Mouse (Mus musculus) thymus, postnatal 4 days (tissue): ENCODE data around the gene Spag16.
A peak's percentile ranks its signal among the peaks of the same experiment; 100 is the strongest.

Experiments used
- DNase-seq: peaks from one replicate; pipeline ENCODE4 v3.0.0; 2021

The Spag16 gene

GRCm38 (mm10) chr1:70116212-70116982, 289.6 kb downstream of the Spag16 start:
- no peak for DNase-seq

GRCm38 (mm10) chr1:70128035-70128434, 301.3 kb downstream of the Spag16 start:
- peak; percentile 45 for DNase-seq

DNA sequence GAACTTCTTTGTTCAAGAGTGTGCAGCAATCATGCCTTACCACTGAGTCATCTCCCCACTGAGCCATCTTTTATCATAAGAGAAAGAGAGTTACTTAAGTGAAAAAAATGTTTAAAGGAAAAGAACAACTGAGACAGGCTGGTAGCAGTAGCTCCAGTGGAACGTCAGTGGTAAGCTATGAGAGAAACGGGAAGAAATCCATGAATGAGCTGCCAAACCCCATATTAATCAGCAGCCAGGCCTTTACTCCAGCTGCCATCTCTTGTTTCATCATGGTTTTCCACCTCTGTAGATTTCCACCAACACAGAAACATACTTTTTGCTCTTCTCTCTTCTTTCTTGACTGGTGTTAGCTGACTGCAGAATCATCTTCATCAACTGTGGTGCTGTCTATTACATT, 308.8 kb downstream of the Spag16 start:
- DNase-seq: no peak

DNA sequence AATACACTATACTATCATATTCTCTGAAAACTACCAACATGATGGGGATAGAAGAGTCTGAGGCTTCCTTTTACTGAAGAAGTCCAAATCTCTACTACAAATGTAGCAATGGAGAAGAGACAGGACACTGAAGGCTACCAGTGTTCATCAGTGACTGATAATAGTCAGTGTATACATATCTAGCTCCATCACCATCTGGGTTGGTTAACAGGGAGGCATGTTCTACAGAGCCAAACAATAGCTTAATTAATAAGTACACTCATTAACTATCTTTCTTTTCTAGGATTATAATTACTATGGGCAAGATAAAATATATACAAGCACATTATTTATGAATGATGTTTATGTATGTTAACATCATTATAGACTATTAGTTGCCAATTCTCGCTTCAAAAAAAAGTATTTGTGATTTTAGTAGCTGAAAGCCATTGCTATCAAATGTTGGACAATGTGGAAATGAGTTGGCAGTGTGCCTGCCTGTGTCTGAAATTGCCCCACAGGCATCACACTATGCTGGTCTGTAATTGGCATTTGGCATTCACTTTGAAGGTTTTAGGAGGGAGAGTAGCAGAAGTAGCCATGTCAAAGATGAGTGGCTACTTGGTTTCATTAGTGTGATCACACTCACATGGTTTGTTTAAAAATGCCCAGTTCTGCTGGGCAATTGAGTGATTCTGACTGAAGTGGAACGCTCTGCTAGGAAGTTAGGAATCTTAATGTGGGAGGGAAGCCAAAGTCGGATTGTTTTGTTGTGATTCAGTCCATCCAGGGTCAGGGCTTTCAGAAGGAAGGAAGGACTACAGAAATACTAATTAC, 338.8 kb downstream of the Spag16 start:
- no peak for DNase-seq

- DNase-seq: no peak
Observed at GRCm38 (mm10) chr1:70180123-70180741, 353.5 kb downstream of the Spag16 start.

- DNase-seq: no peak
Observed at GRCm38 (mm10) chr1:70264815-70265214, 438.0 kb downstream of the Spag16 start.

DNA sequence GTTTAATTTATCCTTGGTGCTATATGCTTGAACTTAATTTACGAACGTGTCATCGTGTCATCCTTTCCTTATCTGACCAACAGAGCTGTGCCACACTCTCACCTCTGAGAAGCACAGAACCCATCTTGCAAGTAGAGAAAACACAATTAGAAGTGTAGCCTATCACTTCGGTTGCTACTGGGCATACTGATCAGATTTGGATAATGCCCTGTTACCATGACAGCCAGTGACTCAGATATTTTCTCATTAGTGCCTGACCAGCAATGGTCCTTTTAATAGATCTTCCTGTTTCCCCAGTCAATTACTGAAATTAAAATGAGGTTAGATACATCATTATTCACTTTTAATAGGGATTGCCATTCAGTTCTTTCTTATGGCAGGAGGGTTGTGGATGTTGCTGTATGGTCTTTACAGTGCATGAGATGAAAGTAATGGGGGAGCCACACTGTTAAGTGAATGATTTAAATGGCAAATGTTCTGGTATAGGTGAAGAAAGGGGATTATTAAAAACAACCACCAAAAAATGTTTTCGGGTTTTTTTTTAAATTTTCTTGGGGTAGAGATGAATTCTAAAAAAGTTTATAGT, 439.2 kb downstream of the Spag16 start:
- DNase-seq: no peak

GRCm38 (mm10) chr1:70270139-70270538, 443.4 kb downstream of the Spag16 start:
- peak; percentile 15 for DNase-seq

DNA sequence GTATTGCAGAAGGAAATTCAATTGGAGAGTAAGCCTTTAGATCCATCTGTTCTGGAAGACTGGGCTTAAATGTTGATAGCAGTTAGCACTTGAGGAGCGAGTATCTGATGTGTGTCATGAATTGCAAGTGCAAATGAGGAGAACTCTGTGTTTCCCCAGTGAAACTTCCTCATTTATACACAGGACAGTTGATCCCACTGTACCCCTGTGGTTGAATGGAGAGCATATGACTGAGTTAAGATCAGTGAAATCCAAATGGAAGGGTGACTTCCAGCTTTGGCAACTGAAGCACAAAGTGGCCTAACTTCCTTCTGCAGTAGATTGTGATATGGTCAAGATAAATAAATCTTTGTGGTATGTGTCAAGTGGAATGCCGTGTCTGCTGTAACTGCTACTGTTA, 446.0 kb downstream of the Spag16 start:
- no peak for DNase-seq

DNA sequence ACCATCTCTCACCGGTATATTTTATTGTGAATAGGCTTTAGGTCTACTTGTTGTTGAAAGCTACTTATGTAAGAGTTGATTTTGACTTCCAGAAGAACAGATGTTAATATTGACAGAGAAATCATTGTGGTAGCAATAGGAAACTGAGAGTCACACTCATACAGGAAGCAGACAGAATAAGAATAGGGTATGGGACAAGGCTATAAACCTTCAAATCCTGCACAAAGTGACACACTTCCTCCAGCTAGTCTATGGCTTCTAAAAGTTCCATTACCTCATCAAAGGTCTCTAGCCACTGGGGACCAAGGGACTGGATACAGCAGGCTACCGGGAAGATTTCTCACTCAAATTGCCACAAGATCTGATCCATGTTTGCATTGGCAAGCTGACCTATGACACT, 452.5 kb downstream of the Spag16 start:
- no peak for DNase-seq

- no peak for DNase-seq
Observed at GRCm38 (mm10) chr1:70283388-70283787, 456.6 kb downstream of the Spag16 start.

GRCm38 (mm10) chr1:70284140-70284539, 457.4 kb downstream of the Spag16 start:
- DNase-seq: no peak

GRCm38 (mm10) chr1:70316128-70316765, 489.5 kb downstream of the Spag16 start:
- no peak for DNase-seq

GRCm38 (mm10) chr1:70320951-70321350, 494.2 kb downstream of the Spag16 start:
- no peak for DNase-seq

- no peak for DNase-seq
Observed at GRCm38 (mm10) chr1:70346179-70346578, 519.4 kb downstream of the Spag16 start.

DNA sequence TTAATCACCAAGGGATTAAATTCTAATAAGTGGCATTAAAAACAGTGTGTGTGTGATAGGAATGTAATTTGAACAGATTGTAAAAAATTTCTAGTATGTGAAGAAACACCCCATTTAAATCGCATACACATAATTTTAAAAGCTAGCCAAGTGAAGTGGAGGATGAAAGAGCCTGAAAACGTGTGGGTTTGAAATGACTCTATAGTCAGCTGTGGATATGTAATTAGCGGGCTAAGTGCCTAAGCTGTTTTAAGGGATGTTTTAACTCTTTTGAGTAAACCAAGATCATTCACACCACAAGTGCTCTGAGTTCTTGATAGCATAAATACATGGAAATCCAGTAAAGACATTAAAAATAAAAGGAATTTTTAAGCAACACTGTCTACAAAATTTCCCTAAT, 524.6 kb downstream of the Spag16 start:
- DNase-seq: no peak

GRCm38 (mm10) chr1:70354014-70354413, 527.2 kb downstream of the Spag16 start:
- DNase-seq: no peak

DNA sequence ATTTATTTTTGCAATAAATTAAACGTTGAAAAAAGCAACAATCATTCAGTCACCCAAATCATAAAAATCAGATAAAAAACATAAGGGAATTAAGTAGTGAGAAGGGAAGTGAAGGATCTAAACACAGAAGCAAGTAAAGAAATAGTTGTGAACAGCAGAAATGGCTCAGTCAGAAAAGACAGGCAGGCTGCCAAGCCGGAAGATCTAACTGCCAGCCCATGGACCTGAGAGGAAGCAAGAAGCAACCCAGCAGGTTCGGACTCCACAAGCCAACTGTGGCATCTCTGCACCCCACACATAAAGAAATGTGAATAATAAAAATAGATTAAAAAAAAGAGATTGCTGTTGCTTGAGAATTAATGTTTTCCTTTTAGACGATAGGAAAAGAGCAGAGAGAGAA, 545.0 kb downstream of the Spag16 start:
- no peak for DNase-seq

GRCm38 (mm10) chr1:70380096-70380495, 553.3 kb downstream of the Spag16 start:
- no peak for DNase-seq

- no peak for DNase-seq
Observed at GRCm38 (mm10) chr1:70442209-70443080, 615.7 kb downstream of the Spag16 start.

DNA sequence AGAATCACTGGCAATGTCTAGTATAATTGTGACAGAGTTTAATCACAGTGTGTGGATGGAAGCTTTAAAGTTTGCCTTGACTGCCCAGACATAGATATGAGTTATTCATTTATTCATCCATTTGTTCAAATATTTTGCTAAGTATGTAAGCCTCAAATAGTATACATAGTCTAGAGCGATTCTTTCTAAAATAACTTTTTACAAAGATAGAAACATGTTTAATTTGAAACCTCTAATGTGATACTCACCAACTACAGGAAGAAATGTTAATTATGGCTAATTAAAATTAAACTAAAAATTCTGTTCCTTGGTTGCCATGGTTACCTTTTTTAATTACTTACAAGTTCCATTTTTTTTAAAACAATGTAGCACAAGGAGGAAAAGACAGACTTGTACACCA, 653.1 kb downstream of the Spag16 start:
- no peak for DNase-seq

DNA sequence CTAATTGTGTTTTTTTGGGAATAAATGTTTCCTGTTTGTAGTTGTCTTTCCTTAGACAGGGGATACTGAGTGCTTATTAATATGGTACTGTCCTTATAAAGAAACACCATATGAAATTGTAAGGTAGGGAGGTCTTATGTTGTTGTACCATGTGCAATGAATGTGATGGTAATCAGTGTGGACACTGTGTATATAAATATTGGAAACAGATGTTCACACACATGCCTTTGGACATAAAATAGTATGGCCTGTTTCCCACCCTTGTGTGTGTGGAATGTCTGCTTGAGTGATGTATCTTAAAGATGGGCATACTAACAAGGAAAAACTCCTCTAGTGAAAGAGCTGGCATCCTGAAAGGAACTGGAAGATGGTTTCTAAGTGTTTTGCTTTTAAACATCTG, 692.1 kb downstream of the Spag16 start:
- no peak for DNase-seq
